Mouse (Mus musculus): Measurements from ENCODE around the gene Bcl2l13. TPM values are rescaled to one million over a fixed set of nuclear protein-coding genes. Genes with fewer than 3 reads are reported as not detected.

The Bcl2l13 gene
- total and polyA plus RNA-seq, 3 experiments = 24.6 to 46.6 (median 25.5) TPM

- H3K27me3 ChIP-seq (replicated peaks) = no peaks in the 10 kb centered on the region
- H3K4me3 ChIP-seq (replicated peaks in 1 of 3; ENCODE audit: low read depth in 2 of 3, low read length in 2 of 3, poor library complexity in 1 of 3) = no peak overlapping the region
- dilution Hi-C loops (cut with MboI; ENCODE audit: extremely low pct_ligation_motif_present, extremely low pct_unique_long_range_greater_than_20kb, low sequenced_read_pairs) = no loop called here
- H3K9ac ChIP-seq (ENCODE audit: insufficient read depth, low read depth) = no peak overlapping the region
- H3K36me3 ChIP-seq (replicated peaks in 1 of 2; ENCODE audit: control insufficient read depth in 1 of 2, insufficient read depth in 1 of 2, low read length in 1 of 2) = peaks cover 62 to 90% of the 10 kb centered on the region in 2 experiments
- H3K9me3 ChIP-seq (replicated peaks; ENCODE audit: low read length) = no peaks in the 10 kb centered on the region
- H3K27ac ChIP-seq (ENCODE audit: insufficient read depth, low read depth) = no peak overlapping the region
- DNase-seq (ENCODE audit: extremely low read depth) = peak; percentile 79
- in situ Hi-C loops (cut with MboI; ENCODE audit: low pct_ligation_motif_present, low pct_unique_long_range_greater_than_20kb, low sequenced_read_pairs) = loop anchor here (5.0 kb wide), 1 partner anchor 274 kb away; no protein-coding TSS in a partner anchor
- TF ChIP-seq CTCF (conservative IDR thresholded peaks at IDR 0.05 in 1 of 2, IDR thresholded peaks at IDR 0.05 in 1 of 2; ENCODE audit: low read depth in 2 of 2, low read length in 2 of 2) (peak; percentile 50 to 82), IRF4 (IDR thresholded peaks at IDR 0.05; ENCODE audit: low read depth, low read length) (0 out of 2 replicates have a peak, but pooled peaks have one; percentile 14), USF1 (IDR thresholded peaks at IDR 0.05; ENCODE audit: low read depth, low read length) (0 out of 2 replicates have a peak, but pooled peaks have one; percentile 10), MAX (IDR thresholded peaks at IDR 0.05; ENCODE audit: low read length) (0 out of 2 replicates have a peak, but pooled peaks have one; percentile 48), MYC (IDR thresholded peaks at IDR 0.05; ENCODE audit: low read depth, low read length) (peak; percentile 62; the same call in 1 of the 2 replicates), MXI1 (IDR thresholded peaks at IDR 0.05; ENCODE audit: low read depth, low read length) (peak; percentile 84), SMC3 (IDR thresholded peaks at IDR 0.05; ENCODE audit: low read depth, low read length) (peak; percentile 87), BHLHE40 (IDR thresholded peaks at IDR 0.05; ENCODE audit: low read depth, low read length) (peak; percentile 86), RAD21 (IDR thresholded peaks at IDR 0.05; ENCODE audit: low read depth, low read length) (peak; percentile 74), CHD2 (IDR thresholded peaks at IDR 0.05; ENCODE audit: low read length) (no peak), NELFE (IDR thresholded peaks at IDR 0.05; ENCODE audit: low read depth, low read length) (no peak), SIN3A (IDR thresholded peaks at IDR 0.05; ENCODE audit: low read length) (peak; percentile 81), MAFK (IDR thresholded peaks at IDR 0.05; ENCODE audit: insufficient replicate concordance, low read length) (no peak), EP300 (IDR thresholded peaks at IDR 0.05; ENCODE audit: low read length) (no peak)
- peaks cover 22 to 89% of the 10 kb centered on the region in 2 experiments for H3K4me1 ChIP-seq (ENCODE audit: control insufficient read depth in 1 of 2, insufficient read depth in 2 of 2)
- no peak overlapping the region for H3K4me2 ChIP-seq (ENCODE audit: insufficient read depth, low read depth, poor library complexity, severe bottlenecking)
- peaks cover 72% of the 10 kb centered on the region for H3K79me2 ChIP-seq (replicated peaks; ENCODE audit: control insufficient read depth, extremely low read depth, insufficient read depth, poor library complexity, severe bottlenecking)
Measured at GRCm38 (mm10) chr6:120903450-120903912, 67.5 kb downstream of the Bcl2l13 start.

- Histone ChIP-seq H3K4me3 (replicated peaks in 1 of 3; ENCODE audit: low read depth in 2 of 3, low read length in 2 of 3, poor library complexity in 1 of 3) (no peak overlapping the region), H3K36me3 (replicated peaks in 1 of 2; ENCODE audit: control insufficient read depth in 1 of 2, insufficient read depth in 1 of 2, low read length in 1 of 2) (peaks cover 57 to 85% of the 10 kb centered on the region in 2 experiments), H3K4me1 (ENCODE audit: control insufficient read depth in 1 of 2, insufficient read depth in 2 of 2) (peaks cover 22 to 86% of the 10 kb centered on the region in 2 experiments), H3K79me2 (replicated peaks; ENCODE audit: control insufficient read depth, extremely low read depth, insufficient read depth, poor library complexity, severe bottlenecking) (peaks cover 72% of the 10 kb centered on the region), H3K9me3 (replicated peaks; ENCODE audit: low read length) (no peaks in the 10 kb centered on the region), H3K4me2 (ENCODE audit: insufficient read depth, low read depth, poor library complexity, severe bottlenecking) (no peak overlapping the region), H3K27ac (ENCODE audit: insufficient read depth, low read depth) (no peak overlapping the region), H3K9ac (ENCODE audit: insufficient read depth, low read depth) (no peak overlapping the region), H3K27me3 (replicated peaks) (no peaks in the 10 kb centered on the region)
- dilution Hi-C loops (cut with MboI; ENCODE audit: extremely low pct_ligation_motif_present, extremely low pct_unique_long_range_greater_than_20kb, low sequenced_read_pairs) = no loop called here
- DNase-seq (ENCODE audit: extremely low read depth) = no peak
- in situ Hi-C loops (cut with MboI; ENCODE audit: low pct_ligation_motif_present, low pct_unique_long_range_greater_than_20kb, low sequenced_read_pairs) = loop anchor here (5.0 kb wide), 1 partner anchor 273 kb away; no protein-coding TSS in a partner anchor
- TF ChIP-seq RAD21 (IDR thresholded peaks at IDR 0.05; ENCODE audit: low read depth, low read length) (no peak), ZKSCAN1 (IDR thresholded peaks at IDR 0.05; ENCODE audit: borderline replicate concordance, low read depth, low read length) (no peak), PAX5 (IDR thresholded peaks at IDR 0.05; ENCODE audit: low read length) (no peak), USF2 (conservative IDR thresholded peaks at IDR 0.05; ENCODE audit: low read depth, low read length) (no peak), NRF1 (IDR thresholded peaks at IDR 0.05; ENCODE audit: low read depth, low read length) (no peak)
Measured at GRCm38 (mm10) chr6:120903961-120904360, 67.9 kb downstream of the Bcl2l13 start.
